ENCODE assay signal across 8 mouse cellular contexts in genomic region chr2:18698663-18699385, GRCm38 (mm10). TPM values are rescaled to one million over a fixed set of nuclear protein-coding genes. Genes with fewer than 3 reads are reported as not detected.
DNase-seq lines count a peak whose midpoint lies in the region; ATAC-seq and TF ChIP-seq lines count a peak whose summit lies in the region.

No protein-coding gene starts in this region.

- H3K4me1 ChIP-seq in spleen, adult 2 months (ENCODE audit: control insufficient read depth, insufficient read depth, insufficient read length) = peaks cover 6% of the 10 kb centered on the region; the same call in 1 of the 2 replicates
- H3K4me1 ChIP-seq in heart, embryonic 11.5 days (ENCODE audit: control insufficient read depth, insufficient read depth, low read length) = peaks cover 7% of the 10 kb centered on the region; the same call in 1 of the 2 replicates
- 0 out of 2 replicates have a peak, but pooled peaks cover 5% of the 10 kb centered on the region for H3K4me1 ChIP-seq in limb, embryonic 11.5 days (ENCODE audit: control insufficient read depth, insufficient read depth, low read length)

- no peaks in the 10 kb centered on the region for H3K9me3 ChIP-seq in heart, embryonic 11.5 days (replicated peaks; ENCODE audit: control insufficient read depth, low read length)
- H3K9me3 ChIP-seq in limb, embryonic 11.5 days (ENCODE audit: control insufficient read depth, low read length) = no peaks in the 10 kb centered on the region

- ATAC-seq in heart, embryonic 11.5 days (replicated peaks; ENCODE audit: insufficient number of reproducible peaks, low FRiP score, low TSS enrichment) = 0 out of 2 replicates have a peak, but pooled peaks have one; percentile 20
- ATAC-seq in limb, embryonic 11.5 days (ENCODE audit: insufficient number of reproducible peaks, low FRiP score, low TSS enrichment, low read depth) = no peak
- ATAC-seq in monocyte, adult 5-6 weeks (replicated peaks; ENCODE audit: insufficient number of reproducible peaks, low FRiP score, low TSS enrichment, poor library complexity, severe bottlenecking) = peak; percentile 25; the same call in 1 of the 2 replicates

- H3K4me2 ChIP-seq in heart, embryonic 11.5 days = peak overlapping the region; percentile 58
- no peak overlapping the region; the same call in 1 of the 2 replicates for H3K4me2 ChIP-seq in limb, embryonic 11.5 days (ENCODE audit: low read depth, severe bottlenecking)

- H3K27me3 ChIP-seq in spleen, adult 2 months (ENCODE audit: control insufficient read depth, insufficient read depth, low read length) = peaks cover 26% of the 10 kb centered on the region
- H3K27me3 ChIP-seq in heart, embryonic 11.5 days (ENCODE audit: control insufficient read depth, insufficient read depth, low read length) = peaks cover 56% of the 10 kb centered on the region
- H3K27me3 ChIP-seq in limb, embryonic 11.5 days (ENCODE audit: control insufficient read depth, insufficient read depth, low read length) = peaks cover 42% of the 10 kb centered on the region

- no peak overlapping the region for H3K9ac ChIP-seq in heart, embryonic 11.5 days (ENCODE audit: low read depth, low read length)
- H3K9ac ChIP-seq in limb, embryonic 11.5 days (ENCODE audit: low read length) = no peak overlapping the region

- TF ChIP-seq POLR2A in spleen, adult 2 months (IDR thresholded peaks at IDR 0.05; ENCODE audit: low read depth, low read length) = no peak

- DNase-seq in adrenal gland, postnatal 36 days = peak; percentile 16 to 22
- DNase-seq in adrenal gland, postnatal 14 days = no peak
- no peak for DNase-seq in spleen, adult 2 months (ENCODE audit: low read depth in 1 of 2, low spot score in 2 of 2)
- no peak for DNase-seq in spleen, adult 12 weeks (ENCODE audit: low spot score)
- DNase-seq in limb, embryonic 11.5 days (ENCODE audit: low spot score) = peak; percentile 68
- no peak for DNase-seq in MN1 (ENCODE audit: low spot score)

- no peaks in the 10 kb centered on the region for H3K36me3 ChIP-seq in spleen, adult 2 months (ENCODE audit: control insufficient read depth, insufficient read depth, low read length)
- H3K36me3 ChIP-seq in heart, embryonic 11.5 days (ENCODE audit: control insufficient read depth, insufficient read depth, low read length) = no peaks in the 10 kb centered on the region
- no peaks in the 10 kb centered on the region for H3K36me3 ChIP-seq in limb, embryonic 11.5 days (ENCODE audit: control insufficient read depth, insufficient read depth, low read length)

- WGBS in spleen, adult 2 months = 3% methylated on average over 56 of the region's 56 CpGs
- WGBS in heart, embryonic 11.5 days (ENCODE audit: insufficient replicate concordance) = under 1% methylated on average over 56 of the region's 56 CpGs
- WGBS in limb, embryonic 11.5 days = under 1% methylated on average over 56 of the region's 56 CpGs

- no peak for TF ChIP-seq CTCF in spleen, adult 2 months (IDR thresholded peaks at IDR 0.05; ENCODE audit: extremely low read depth, insufficient read depth, insufficient read length, insufficient replicate concordance)

- peak overlapping the region; percentile 0; the same call in 1 of the 2 replicates for H3K4me3 ChIP-seq in spleen, adult 2 months (ENCODE audit: extremely low read depth, insufficient read depth, insufficient read length)
- H3K4me3 ChIP-seq in heart, embryonic 11.5 days (ENCODE audit: low read depth, low read length) = peak overlapping the region; percentile 31
- 0 out of 2 replicates have a peak overlapping the region, but pooled peaks have one; percentile 5 for H3K4me3 ChIP-seq in limb, embryonic 11.5 days (ENCODE audit: low read depth, low read length)

- no peak overlapping the region for H3K27ac ChIP-seq in spleen, adult 2 months (ENCODE audit: insufficient read depth, low read length)
- no peak overlapping the region for H3K27ac ChIP-seq in heart, embryonic 11.5 days (ENCODE audit: low read depth, low read length)
- no peak overlapping the region for H3K27ac ChIP-seq in limb, embryonic 11.5 days (replicated peaks; ENCODE audit: low read depth, low read length)

RNA-seq across cellular contexts. Expression of gene Spag6, which starts 5.0 kb away (rescaled TPM):
- total RNA-seq in adrenal gland, postnatal 36 days (2021) = under 1 TPM in 1 of 2 experiments, not detected in 1; 0.33 TPM
- total RNA-seq in adrenal gland, postnatal 14 days (2021) = 0.41 and 0.56 TPM in 2 replicates
- 0.51 and 0.80 TPM in 2 replicates for polyA plus RNA-seq in spleen, adult 2 months (2012; rRNA removed)
- not detected in 2 replicates for polyA plus RNA-seq in heart, embryonic 11.5 days (2014; fragmentation: Nextera tagmentation; extraction: Ambion mirVana)
- 0.10 TPM in 1 of 2 replicates, not detected in the other for polyA plus RNA-seq in limb, embryonic 11.5 days (2014; fragmentation: Nextera tagmentation; extraction: Ambion mirVana)
- 1.6 TPM in 1 of 3 replicates, not detected in the others for total RNA-seq in monocyte, adult 5-6 weeks (2017)

RNA-seq across cellular contexts. Expression of gene Bmi1, which starts 22.0 kb away (rescaled TPM):
- 10 to 100 TPM; 51.9 to 73.7 TPM for total RNA-seq in adrenal gland, postnatal 36 days (2021)
- total RNA-seq in adrenal gland, postnatal 14 days (2021) = 52.0 and 53.0 TPM in 2 replicates
- 9.0 and 13.0 TPM in 2 replicates for polyA plus RNA-seq in spleen, adult 2 months (2012; rRNA removed)
- polyA plus RNA-seq in heart, embryonic 11.5 days (2014; fragmentation: Nextera tagmentation; extraction: Ambion mirVana) = 11.6 and 12.0 TPM in 2 replicates
- 31.4 and 34.4 TPM in 2 replicates for polyA plus RNA-seq in limb, embryonic 11.5 days (2014; fragmentation: Nextera tagmentation; extraction: Ambion mirVana)
- total RNA-seq in monocyte, adult 5-6 weeks (2017) = 34.3 to 41.0 TPM (median 36.4 TPM) in 3 replicates

RNA-seq across cellular contexts. Expression of gene Commd3, which starts 26.6 kb away (rescaled TPM):
- 100 to 1,000 TPM in 1 of 2 experiments, 10 to 100 TPM in 1; 83.7 to 113 TPM for total RNA-seq in adrenal gland, postnatal 36 days (2021)
- 105 and 112 TPM in 2 replicates for total RNA-seq in adrenal gland, postnatal 14 days (2021)
- 19.3 and 20.2 TPM in 2 replicates for polyA plus RNA-seq in spleen, adult 2 months (2012; rRNA removed)
- polyA plus RNA-seq in heart, embryonic 11.5 days (2014; fragmentation: Nextera tagmentation; extraction: Ambion mirVana) = 118 and 135 TPM in 2 replicates
- polyA plus RNA-seq in limb, embryonic 11.5 days (2014; fragmentation: Nextera tagmentation; extraction: Ambion mirVana) = 174 and 187 TPM in 2 replicates
- 140 to 146 TPM (median 144 TPM) in 3 replicates for total RNA-seq in monocyte, adult 5-6 weeks (2017)

Comparison
In these comparisons a context has a peak if more than half of its experiments do, and no peak if none do; other contexts are left out.
1. DNase-seq: peak in adrenal gland, postnatal 36 days (2 of 2) and limb, embryonic 11.5 days (single experiment); none in adrenal gland, postnatal 14 days (single experiment), spleen, adult 2 months (0 of 2), spleen, adult 12 weeks (single experiment) and MN1 (single experiment).
2. Peak in every context shown above with its lines, with median percentiles within 50 percentile points of each other: H3K4me3 ChIP-seq.